Mouse (Mus musculus) thymus, postnatal 36 days (tissue): ENCODE measurements around the gene Snapc5.

Experiments used
- DNase-seq, 2 experiments: peaks; one replicate each; pipeline ENCODE4 v3.0.0; 2022; ENCODE audit warnings: mixed read lengths in 2 of 2

The Snapc5 gene

GRCm38 (mm10) chr9:64199897-64200296, 20.8 kb downstream of the Snapc5 start:
- no peak for DNase-seq

- DNase-seq = no peak
These were observed 23.3 kb downstream of the Snapc5 start for GRCm38 (mm10) chr9:64202331-64202730.

- DNase-seq = no peak
These were observed 23.8 kb downstream of the Snapc5 start for GRCm38 (mm10) chr9:64202866-64203265.

- no peak for DNase-seq
These were observed 28.5 kb downstream of the Snapc5 start for GRCm38 (mm10) chr9:64207509-64208084.

- DNase-seq = no peak
These were observed 35.4 kb downstream of the Snapc5 start for GRCm38 (mm10) chr9:64214452-64214851.

- no peak for DNase-seq
These were observed 37.0 kb downstream of the Snapc5 start for GRCm38 (mm10) chr9:64216090-64216489.

GRCm38 (mm10) chr9:64216641-64217040, 37.6 kb downstream of the Snapc5 start:
- no peak for DNase-seq

- no peak for DNase-seq
These were observed 38.8 kb downstream of the Snapc5 start for GRCm38 (mm10) chr9:64217887-64218286.

GRCm38 (mm10) chr9:64219305-64219704, 40.2 kb downstream of the Snapc5 start:
- no peak for DNase-seq

- no peak for DNase-seq
These were observed 40.8 kb downstream of the Snapc5 start for GRCm38 (mm10) chr9:64219772-64220420.

GRCm38 (mm10) chr9:64220603-64221002, 41.5 kb downstream of the Snapc5 start:
- no peak for DNase-seq

- no peak for DNase-seq
These were observed 42.4 kb downstream of the Snapc5 start for GRCm38 (mm10) chr9:64221480-64221879.

GRCm38 (mm10) chr9:64222098-64222497, 43.0 kb downstream of the Snapc5 start:
- DNase-seq = no peak

GRCm38 (mm10) chr9:64225805-64226204, 46.7 kb downstream of the Snapc5 start:
- DNase-seq = no peak

- DNase-seq = peak; percentile 33 to 40
These were observed 48.7 kb downstream of the Snapc5 start for GRCm38 (mm10) chr9:64227736-64228135.

- no peak for DNase-seq
These were observed 49.9 kb downstream of the Snapc5 start for GRCm38 (mm10) chr9:64228972-64229371.

GRCm38 (mm10) chr9:64231171-64231570, 52.1 kb downstream of the Snapc5 start:
- DNase-seq = no peak

- no peak for DNase-seq
These were observed 52.6 kb downstream of the Snapc5 start for GRCm38 (mm10) chr9:64231674-64232073.

GRCm38 (mm10) chr9:64232257-64232957, 53.3 kb downstream of the Snapc5 start:
- DNase-seq = no peak
